Mouse (Mus musculus) heart, postnatal 14 days (tissue): Measurements from ENCODE around the gene Ebf3. TPM values are rescaled to one million over a fixed set of nuclear protein-coding genes. Genes with fewer than 3 reads are reported as not detected.

Experiments used
- DNase-seq, 2 experiments: peaks; one replicate each; pipeline ENCODE4 v3.0.0; 2021 to 2022
- intact Hi-C: fragments of 180-260 bp; cut with DNase I; formaldehyde crosslinking; loops from one replicate; pipeline ENCODE4 v1.15.1; 2025
- long read RNA-seq, 2 experiments: library from polyadenylated mRNA; stranded (forward); transcript quantifications; one replicate each; pipeline ENCODE4 v2.0.0; 2021
- total RNA-seq, 2 experiments: library from RNA; stranded (reverse); gene quantifications; 2 replicates each; pipeline ENCODE4 v1.2.3; 2021

The Ebf3 gene
- total RNA-seq: 10 to 100 TPM; 13.2 to 15.2 TPM
- long read RNA-seq, experiment 1, partial matches to known transcripts: 1 of 1 reads
- long read RNA-seq, experiment 1, other reads (novel, unspliced or antisense): 0 of 1 reads
- long read RNA-seq, experiment 2, partial matches to known transcripts: 1 of 1 reads
- long read RNA-seq, experiment 2, other reads (novel, unspliced or antisense): 0 of 1 reads

GRCm38 (mm10) chr7:137313904-137314691, at the start of gene Ebf3:
TSS of gene Ebf3 (minus strand) at chr7:137314445.
- DNase-seq: peak; percentile 93 to 95
- intact Hi-C loops: loop anchor here (5.0 to 10.0 kb wide), 2 partner anchors 249 to 467 kb away; no protein-coding TSS in a partner anchor

GRCm38 (mm10) chr7:137346860-137347259, 32.6 kb upstream of the Ebf3 start:
- peak; percentile 10 to 30 for DNase-seq
- intact Hi-C loops: no loop called here

GRCm38 (mm10) chr7:137346068-137346467, 31.8 kb upstream of the Ebf3 start:
- peak; percentile 37 to 43 for DNase-seq
- intact Hi-C loops: no loop called here

- no peak for DNase-seq
- intact Hi-C loops: no loop called here
These were observed 19.7 kb upstream of the Ebf3 start for GRCm38 (mm10) chr7:137333951-137334350.

GRCm38 (mm10) chr7:137322926-137323325, 8.7 kb upstream of the Ebf3 start:
- DNase-seq: no peak
- intact Hi-C loops: loop anchor here (5.0 kb wide), 5 partner anchors 144 to 1531 kb away; no protein-coding TSS in a partner anchor

- intact Hi-C loops: loop anchor here (2.0 to 5.0 kb wide), 7 partner anchors 75 to 1530 kb away; no protein-coding TSS in a partner anchor
- no peak for DNase-seq
These were observed 7.9 kb upstream of the Ebf3 start for GRCm38 (mm10) chr7:137321961-137322784.

- peak; percentile 86 for DNase-seq
- intact Hi-C loops: loop anchor here (2.0 to 5.0 kb wide), 7 partner anchors 74 to 1529 kb away; no protein-coding TSS in a partner anchor
These were observed 7.0 kb upstream of the Ebf3 start for GRCm38 (mm10) chr7:137321141-137321813.

GRCm38 (mm10) chr7:137320320-137320719, 6.1 kb upstream of the Ebf3 start:
- intact Hi-C loops: loop anchor here (2.0 to 5.0 kb wide), 7 partner anchors 74 to 1528 kb away; no protein-coding TSS in a partner anchor
- no peak for DNase-seq

- intact Hi-C loops: loop anchor here (2.0 to 10.0 kb wide), 3 partner anchors 254 to 830 kb away; no protein-coding TSS in a partner anchor
These were observed 5.0 kb upstream of the Ebf3 start for GRCm38 (mm10) chr7:137318924-137319885.

GRCm38 (mm10) chr7:137318383-137318775, 4.1 kb upstream of the Ebf3 start:
- DNase-seq: no peak
- intact Hi-C loops: loop anchor here (2.0 to 10.0 kb wide), 3 partner anchors 254 to 830 kb away; no protein-coding TSS in a partner anchor

More at GRCm38 (mm10) chr7:137318924-137319885, 5.0 kb upstream of the Ebf3 start:
- DNase-seq: peak; percentile 73 to 81

GRCm38 (mm10) chr7:137317659-137318382, 3.6 kb upstream of the Ebf3 start:
- intact Hi-C loops: loop anchor here (2.0 to 10.0 kb wide), 3 partner anchors 253 to 829 kb away; no protein-coding TSS in a partner anchor
- DNase-seq: no peak

- intact Hi-C loops: loop anchor here (5.0 to 10.0 kb wide), 2 partner anchors 252 to 625 kb away; no protein-coding TSS in a partner anchor
- peak in 1 of 2 experiments; percentile 20 for DNase-seq
These were observed 2.8 kb upstream of the Ebf3 start for GRCm38 (mm10) chr7:137316926-137317658.

- DNase-seq: no peak
- intact Hi-C loops: loop anchor here (5.0 to 10.0 kb wide), 2 partner anchors 252 to 624 kb away; no protein-coding TSS in a partner anchor
These were observed 2.1 kb upstream of the Ebf3 start for GRCm38 (mm10) chr7:137316181-137316925.

- DNase-seq: no peak
- intact Hi-C loops: loop anchor here (5.0 to 10.0 kb wide), 2 partner anchors 251 to 623 kb away; no protein-coding TSS in a partner anchor
These were observed 1.3 kb upstream of the Ebf3 start for GRCm38 (mm10) chr7:137315544-137315940.

GRCm38 (mm10) chr7:137314710-137315543, 682 bp upstream of the Ebf3 start:
- DNase-seq: peak; percentile 29 to 39
- intact Hi-C loops: loop anchor here (5.0 to 10.0 kb wide), 3 partner anchors 250 to 623 kb away; no protein-coding TSS in a partner anchor
